Mouse (Mus musculus) limb, embryonic 14.5 days (tissue): Measurements from ENCODE around the gene Hibadh. TPM values are rescaled to one million over a fixed set of nuclear protein-coding genes. Genes with fewer than 3 reads are reported as not detected.

ENCODE experiments used
- ATAC-seq: fragments of 200-750 bp; cut with Nextera tagmentation; 2 replicates; pipeline ENCODE4 v1.8.0; 2017; ENCODE audit warnings: low read depth, moderate number of reproducible peaks, moderate TSS enrichment; ENCODE audit not compliant: low FRiP score
- DNase-seq: peaks from one replicate; pipeline ENCODE4 v3.0.0-alpha.2; 2015; ENCODE audit warnings: low spot score
- H3K27ac ChIP-seq: fragments of 300-500 bp; sonication (generic); replicated peaks from 2 replicates; pipeline ENCODE4 v1.5.1; 2014; ENCODE audit warnings: low read depth, mild to moderate bottlenecking, low read length, moderate library complexity, mixed read lengths
- H3K27me3 ChIP-seq: fragments of 300-500 bp; sonication (generic); 2 replicates; pipeline ENCODE4 v1.6.1; 2014; ENCODE audit warnings: low read length, mixed read lengths; ENCODE audit not compliant: control insufficient read depth, insufficient read depth
- H3K36me3 ChIP-seq: fragments of 300-500 bp; sonication (generic); 2 replicates; pipeline ENCODE4 v1.6.1; 2014; ENCODE audit warnings: mild to moderate bottlenecking, low read length, moderate library complexity, mixed read lengths; ENCODE audit not compliant: control insufficient read depth, insufficient read depth
- H3K4me1 ChIP-seq: fragments of 300-500 bp; sonication (generic); 2 replicates; pipeline ENCODE4 v1.6.1; 2014; ENCODE audit warnings: antibody characterized with exemption, low read length, mixed read lengths; ENCODE audit not compliant: control insufficient read depth, insufficient read depth
- H3K4me2 ChIP-seq: fragments of 300-500 bp; sonication (generic); replicated peaks from 2 replicates; pipeline ENCODE4 v1.6.1; 2014; ENCODE audit warnings: low read depth, mild to moderate bottlenecking, low read length, moderate library complexity; ENCODE audit not compliant: severe bottlenecking
- H3K4me3 ChIP-seq: fragments of 300-500 bp; sonication (generic); replicated peaks from 2 replicates; pipeline ENCODE4 v1.5.1; 2014; ENCODE audit warnings: low read length
- H3K9ac ChIP-seq: fragments of 300-500 bp; sonication (generic); 2 replicates; pipeline ENCODE4 v1.6.1; 2014; ENCODE audit warnings: mild to moderate bottlenecking, low read depth, low read length, moderate library complexity; ENCODE audit not compliant: severe bottlenecking
- H3K9me3 ChIP-seq: fragments of 300-500 bp; sonication (generic); 2 replicates; pipeline ENCODE4 v1.6.1; 2016; ENCODE audit warnings: low read length; ENCODE audit not compliant: control insufficient read depth
- POLR2A ChIP-seq: fragments of 200-500 bp; IDR thresholded peaks from 2 replicates; pipeline ENCODE4 v1.8.0; 2012; ENCODE audit warnings: inconsistent platforms, mild to moderate bottlenecking, moderate library complexity, borderline replicate concordance; ENCODE audit not compliant: insufficient read depth, insufficient read length; ENCODE audit errors: extremely low read depth
- WGBS: fragments of 180-500 bp; shearing (Covaris S2); extraction: QIAGEN DNeasy Blood & Tissue Kit; methylation state at CpG from one replicate; pipeline ENCODE4 v1.1.7; 2014; 5-methylcytosine and 5-hydroxymethylcytosine counted together
- polyA plus RNA-seq, 2 experiments: library from polyadenylated mRNA; depleted of rRNA in 1 of 2; stranded (reverse) in 1 of 2; unstranded in 1 of 2; fragments of >200 nt; fragmentation: Nextera tagmentation in 1 of 2; extraction: Ambion mirVana in 1 of 2; gene quantifications; 2 replicates each; pipeline versions ENCODE4 v1.2.1 to v1.2.3; 2012 to 2014

Hibadh gene
- polyA plus RNA-seq, 2 experiments: 49.2 to 56.0 TPM

- Histone ChIP-seq H3K27ac (no peak overlapping the region), H3K27me3 (no peaks in the 10 kb centered on the region), H3K36me3 (peaks cover 25% of the 10 kb centered on the region), H3K9ac (no peak overlapping the region), H3K4me1 (peaks cover 9% of the 10 kb centered on the region), H3K9me3 (no peaks in the 10 kb centered on the region), H3K4me2 (no peak overlapping the region), H3K4me3 (no peak overlapping the region)
- no peak for TF ChIP-seq POLR2A
- DNase-seq: no peak
- 42% methylated on average over 5 of the region's 5 CpGs for WGBS
- ATAC-seq: no peak
These were observed 97.7 kb downstream of the Hibadh start for GRCm38 (mm10) chr6:52542464-52542863.

- DNase-seq (no peak), ATAC-seq (no peak)
- Histone ChIP-seq H3K36me3 (peaks cover 8% of the 10 kb centered on the region; the same call in 1 of the 2 replicates), H3K27ac (no peak overlapping the region), H3K4me1 (peaks cover 9% of the 10 kb centered on the region), H3K4me2 (no peak overlapping the region), H3K9me3 (peaks cover 10% of the 10 kb centered on the region), H3K4me3 (no peak overlapping the region), H3K27me3 (no peaks in the 10 kb centered on the region), H3K9ac (no peak overlapping the region)
- TF ChIP-seq POLR2A: no peak
- WGBS: 7% methylated on average over 2 of the region's 2 CpGs
These were observed 100.3 kb downstream of the Hibadh start for GRCm38 (mm10) chr6:52539911-52540310.

- Histone ChIP-seq H3K36me3 (peaks cover 6% of the 10 kb centered on the region; the same call in 1 of the 2 replicates), H3K9ac (no peak overlapping the region), H3K27me3 (no peaks in the 10 kb centered on the region), H3K4me1 (no peaks in the 10 kb centered on the region), H3K9me3 (peaks cover 10% of the 10 kb centered on the region), H3K27ac (no peak overlapping the region), H3K4me2 (no peak overlapping the region), H3K4me3 (no peak overlapping the region)
- WGBS: 67% methylated on average over 11 of the region's 11 CpGs
- ATAC-seq (no peak), DNase-seq (no peak)
- no peak for TF ChIP-seq POLR2A
These were observed 105.0 kb downstream of the Hibadh start for GRCm38 (mm10) chr6:52535072-52535704.

GRCm38 (mm10) chr6:52532144-52532492 lies 108.1 kb downstream of the Hibadh start:
- Histone ChIP-seq H3K4me1 (no peaks in the 10 kb centered on the region), H3K27ac (no peak overlapping the region), H3K9me3 (peaks cover 6% of the 10 kb centered on the region), H3K9ac (no peak overlapping the region), H3K36me3 (no peaks in the 10 kb centered on the region), H3K27me3 (no peaks in the 10 kb centered on the region), H3K4me3 (no peak overlapping the region), H3K4me2 (no peak overlapping the region)
- TF ChIP-seq POLR2A: no peak
- no peak for ATAC-seq
- 58% methylated on average over 8 of the region's 8 CpGs for WGBS
- no peak for DNase-seq

- TF ChIP-seq POLR2A: no peak
- no peak overlapping the region for H3K9ac ChIP-seq
- H3K27me3 ChIP-seq: no peaks in the 10 kb centered on the region
- H3K9me3 ChIP-seq: peaks cover under 1% of the 10 kb centered on the region; the same call in 1 of the 2 replicates
- no peak for ATAC-seq
- H3K4me3 ChIP-seq: no peak overlapping the region
- 66% methylated on average over 19 of the region's 19 CpGs for WGBS
- H3K36me3 ChIP-seq: no peaks in the 10 kb centered on the region
- DNase-seq: no peak
- no peak overlapping the region for H3K27ac ChIP-seq
- no peaks in the 10 kb centered on the region for H3K4me1 ChIP-seq
- H3K4me2 ChIP-seq: no peak overlapping the region
These were observed 108.6 kb downstream of the Hibadh start for GRCm38 (mm10) chr6:52531366-52532143.
